Mouse (Mus musculus) liver, adult 2 months (tissue): Measurements from ENCODE around the gene Mab21l1. TPM values are rescaled to one million over a fixed set of nuclear protein-coding genes. Genes with fewer than 3 reads are reported as not detected.

Experiments used
- DNase-seq: peaks from one replicate; pipeline ENCODE4 v3.0.0-alpha.2; 2011; ENCODE audit warnings: low read depth, low spot score; ENCODE audit errors: extremely low read depth
- H3K27ac ChIP-seq: fragments of 200-500 bp; replicated peaks from 2 replicates; pipeline ENCODE4 v1.5.1; 2012; ENCODE audit warnings: low read depth, mild to moderate bottlenecking, control low read depth, inconsistent platforms, low read length; ENCODE audit not compliant: insufficient read depth
- H3K27me3 ChIP-seq: fragments of 200-500 bp; 2 replicates; pipeline ENCODE4 v1.6.1; 2012; ENCODE audit warnings: mild to moderate bottlenecking, moderate library complexity, low read length, inconsistent platforms; ENCODE audit not compliant: control insufficient read depth, insufficient read depth
- H3K36me3 ChIP-seq: fragments of 200-500 bp; 2 replicates; pipeline ENCODE4 v1.6.1; 2012; ENCODE audit warnings: low read length, inconsistent platforms; ENCODE audit not compliant: control insufficient read depth, insufficient read depth
- H3K4me1 ChIP-seq: fragments of 200-500 bp; 2 replicates; pipeline ENCODE4 v1.6.1; 2011; ENCODE audit warnings: low read length; ENCODE audit not compliant: control insufficient read depth, insufficient read depth
- H3K4me3 ChIP-seq: fragments of 200-500 bp; 2 replicates; pipeline ENCODE4 v1.5.1; 2011; ENCODE audit warnings: low read depth, mild to moderate bottlenecking, control low read depth, low read length, moderate library complexity; ENCODE audit not compliant: insufficient read depth
- H3K79me2 ChIP-seq: fragments of 200-500 bp; 2 replicates; pipeline ENCODE4 v1.6.1; 2012; ENCODE audit warnings: inconsistent platforms, mild to moderate bottlenecking, low read length, moderate library complexity; ENCODE audit not compliant: control insufficient read depth, insufficient read depth
- H3K9ac ChIP-seq: fragments of 200-500 bp; 2 replicates; pipeline ENCODE4 v1.6.1; 2012; ENCODE audit warnings: low read depth, mild to moderate bottlenecking, control low read depth, inconsistent platforms, low read length
- CTCF ChIP-seq: fragments of 200-500 bp; IDR thresholded peaks from 2 replicates; pipeline ENCODE4 v1.5.1; 2011; ENCODE audit warnings: low read depth, low read length, control low read depth
- POLR2A ChIP-seq: fragments of 200-500 bp; IDR thresholded peaks from 2 replicates; pipeline ENCODE4 v1.6.1; 2011; ENCODE audit warnings: low read length, control low read depth; ENCODE audit not compliant: insufficient read depth; ENCODE audit errors: extremely low read depth
- WGBS: fragments of 180-500 bp; shearing (Covaris S2); methylation state at CpG from one replicate; pipeline ENCODE4 v1.1.7; 2018; 5-methylcytosine and 5-hydroxymethylcytosine counted together
- polyA plus RNA-seq: library from polyadenylated mRNA; depleted of rRNA; stranded (reverse); fragments of >200 nt; gene quantifications from 2 replicates; pipeline ENCODE4 v1.2.3, GENCODE M21; 2012
- total RNA-seq: library from RNA; depleted of rRNA; stranded (reverse); fragments of >200 nt; gene quantifications from 2 replicates; pipeline ENCODE4 v1.2.3, GENCODE M21; 2014

Gene Mab21l1
- total and polyA plus RNA-seq, 2 experiments = not detected

DNA sequence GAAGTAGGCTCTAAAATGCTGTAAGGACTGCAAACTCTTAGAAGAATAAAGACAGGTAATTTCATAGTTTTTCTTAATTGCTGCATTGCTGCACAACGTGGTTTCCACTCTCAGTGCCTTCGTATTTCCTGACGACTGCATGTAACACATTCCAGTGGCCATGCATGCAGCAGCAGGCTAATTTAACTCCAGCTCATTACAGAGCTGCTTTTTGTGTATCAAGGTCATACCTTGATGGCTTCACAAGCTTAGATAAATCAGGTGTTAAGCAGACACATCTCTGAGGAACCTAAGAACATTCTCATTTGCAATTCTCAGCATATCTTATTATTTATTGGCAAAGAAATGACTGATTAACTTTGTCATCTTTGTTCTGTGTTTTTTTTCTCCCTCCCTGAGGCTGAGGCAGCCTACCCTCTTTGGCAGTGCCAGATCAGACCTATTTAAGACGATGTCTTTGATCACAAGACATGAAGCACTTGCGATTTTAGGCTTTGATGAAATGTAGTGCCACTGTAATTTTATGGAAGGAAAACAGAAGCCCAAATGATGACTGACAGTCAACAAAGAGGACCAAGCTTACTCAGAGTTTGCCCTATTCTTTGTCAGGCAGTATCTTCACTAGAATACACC is 32.8 kb downstream of the Mab21l1 start:
- TF ChIP-seq POLR2A = no peak
- no peak for TF ChIP-seq CTCF
- H3K4me1 ChIP-seq = no peaks in the 10 kb centered on the region
- 88% methylated on average over 5 of the region's 5 CpGs for WGBS
- H3K4me3 ChIP-seq = no peak overlapping the region
- no peaks in the 10 kb centered on the region for H3K36me3 ChIP-seq
- no peak overlapping the region for H3K27ac ChIP-seq
- H3K79me2 ChIP-seq = no peaks in the 10 kb centered on the region
- no peaks in the 10 kb centered on the region for H3K27me3 ChIP-seq
- no peak for DNase-seq
- no peak overlapping the region for H3K9ac ChIP-seq

DNA sequence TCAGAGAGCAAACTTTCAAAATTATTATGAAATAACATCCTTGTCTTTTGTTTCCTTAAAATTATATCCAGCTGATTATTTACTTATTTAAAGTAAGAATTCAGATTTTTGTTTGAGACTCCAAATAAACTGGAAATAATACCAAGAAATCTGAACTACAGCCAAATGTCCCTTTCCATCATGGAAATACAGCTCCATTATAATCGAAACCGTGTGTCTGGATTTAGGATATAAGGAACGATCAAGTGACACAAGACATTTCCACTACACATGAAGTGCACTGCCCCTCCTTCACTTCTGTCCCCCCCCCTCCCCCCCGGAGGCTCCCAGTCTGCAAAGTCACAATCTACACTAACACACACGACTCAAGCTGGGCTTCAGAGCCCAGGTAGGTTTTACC is 33.8 kb downstream of the Mab21l1 start:
- Histone ChIP-seq H3K4me1 (no peaks in the 10 kb centered on the region), H3K27ac (no peak overlapping the region), H3K36me3 (no peaks in the 10 kb centered on the region), H3K27me3 (no peaks in the 10 kb centered on the region), H3K9ac (no peak overlapping the region), H3K4me3 (no peak overlapping the region), H3K79me2 (no peaks in the 10 kb centered on the region)
- TF ChIP-seq CTCF (no peak), POLR2A (no peak)
- DNase-seq = no peak
- 76% methylated on average over 5 of the region's 5 CpGs for WGBS

DNA sequence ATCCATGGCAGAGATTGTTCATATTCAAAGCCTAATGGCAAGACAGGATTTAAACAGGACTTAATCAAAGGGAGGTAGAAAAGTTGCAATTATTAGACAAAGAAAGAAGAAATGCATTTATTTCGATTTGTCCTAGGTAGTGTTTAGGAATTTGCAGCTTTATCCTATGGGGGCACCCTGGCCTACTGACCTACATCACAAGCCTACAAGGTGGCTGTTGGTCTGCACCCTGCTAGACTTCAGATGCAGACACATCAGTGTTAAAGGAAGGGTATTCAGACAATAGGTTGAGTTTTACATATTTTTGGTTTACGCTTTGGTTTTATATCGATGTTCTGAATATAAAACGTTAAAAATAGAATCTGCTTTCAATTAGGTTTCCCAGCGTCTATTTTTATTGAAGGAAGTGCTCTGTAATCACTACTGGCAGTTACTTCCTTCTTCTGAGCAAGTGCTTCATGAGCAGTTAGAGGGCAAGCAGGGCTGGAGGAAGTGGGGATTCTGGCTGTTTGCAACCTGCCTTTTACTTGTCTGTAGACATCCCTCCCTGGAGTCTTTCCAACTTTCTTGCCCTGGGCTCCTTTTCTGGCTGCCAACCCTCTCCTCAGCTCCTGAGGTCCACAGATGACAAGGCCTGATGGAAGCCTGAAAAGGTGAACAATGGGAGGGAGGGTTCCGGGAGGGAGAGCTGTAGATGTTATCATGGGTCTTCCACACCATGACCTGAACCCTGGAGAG is 34.5 kb downstream of the Mab21l1 start:
- peak; percentile 16 for DNase-seq
- 75% methylated on average over 6 of the region's 6 CpGs for WGBS
- H3K27ac ChIP-seq = no peak overlapping the region
- H3K27me3 ChIP-seq = no peaks in the 10 kb centered on the region
- H3K79me2 ChIP-seq = no peaks in the 10 kb centered on the region
- no peaks in the 10 kb centered on the region for H3K36me3 ChIP-seq
- H3K4me3 ChIP-seq = no peak overlapping the region
- H3K9ac ChIP-seq = no peak overlapping the region
- no peaks in the 10 kb centered on the region for H3K4me1 ChIP-seq
- TF ChIP-seq CTCF (no peak), POLR2A (no peak)

DNA sequence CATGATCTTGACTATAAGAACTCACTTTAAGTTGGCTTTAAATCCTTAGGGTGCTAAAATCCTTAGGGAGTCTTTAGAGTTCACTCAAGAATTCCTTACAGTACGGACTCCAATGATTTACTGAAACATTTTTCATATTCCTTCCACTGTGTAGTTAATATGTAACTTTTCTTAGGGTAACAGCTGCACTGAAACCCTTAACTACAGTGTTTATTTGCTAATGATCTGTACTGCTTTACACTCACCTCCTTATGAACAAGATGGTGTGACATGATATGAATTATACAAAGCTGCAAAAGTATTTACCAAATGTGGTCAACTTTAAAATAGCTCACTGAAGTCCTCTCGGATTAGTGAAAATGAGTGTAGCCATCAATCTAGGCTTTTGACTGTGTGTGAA is 35.8 kb downstream of the Mab21l1 start:
- Histone ChIP-seq H3K27me3 (no peaks in the 10 kb centered on the region), H3K9ac (no peak overlapping the region), H3K4me3 (no peak overlapping the region), H3K36me3 (no peaks in the 10 kb centered on the region), H3K4me1 (no peaks in the 10 kb centered on the region), H3K79me2 (no peaks in the 10 kb centered on the region), H3K27ac (no peak overlapping the region)
- no peak for TF ChIP-seq POLR2A
- no peak for TF ChIP-seq CTCF
- no peak for DNase-seq
- WGBS = 88% methylated on average over 2 of the region's 2 CpGs

DNA sequence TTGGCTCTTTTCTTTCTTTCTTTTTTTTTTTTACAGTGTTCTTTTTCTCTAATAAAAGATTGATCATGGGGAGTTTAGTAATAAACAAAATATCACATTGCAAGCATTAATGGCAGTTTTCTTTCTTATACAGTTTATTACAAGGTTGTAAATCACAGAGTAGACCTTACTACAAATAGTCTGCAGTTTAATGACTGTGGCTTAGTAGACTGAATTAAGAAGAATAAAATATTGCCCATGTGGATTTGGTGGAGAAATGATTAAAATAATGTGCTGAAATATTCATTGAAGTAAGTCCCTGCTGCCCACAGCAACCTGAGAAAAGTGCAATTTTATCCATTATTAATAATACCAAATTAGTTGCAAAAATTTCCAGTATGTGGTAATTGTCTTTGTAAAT is 37.3 kb downstream of the Mab21l1 start:
- DNase-seq = no peak
- H3K36me3 ChIP-seq = no peaks in the 10 kb centered on the region
- TF ChIP-seq POLR2A (no peak), CTCF (no peak)
- no peaks in the 10 kb centered on the region for H3K4me1 ChIP-seq
- H3K9ac ChIP-seq = no peak overlapping the region
- H3K27me3 ChIP-seq = no peaks in the 10 kb centered on the region
- no peak overlapping the region for H3K27ac ChIP-seq
- H3K4me3 ChIP-seq = no peak overlapping the region
- H3K79me2 ChIP-seq = no peaks in the 10 kb centered on the region

DNA sequence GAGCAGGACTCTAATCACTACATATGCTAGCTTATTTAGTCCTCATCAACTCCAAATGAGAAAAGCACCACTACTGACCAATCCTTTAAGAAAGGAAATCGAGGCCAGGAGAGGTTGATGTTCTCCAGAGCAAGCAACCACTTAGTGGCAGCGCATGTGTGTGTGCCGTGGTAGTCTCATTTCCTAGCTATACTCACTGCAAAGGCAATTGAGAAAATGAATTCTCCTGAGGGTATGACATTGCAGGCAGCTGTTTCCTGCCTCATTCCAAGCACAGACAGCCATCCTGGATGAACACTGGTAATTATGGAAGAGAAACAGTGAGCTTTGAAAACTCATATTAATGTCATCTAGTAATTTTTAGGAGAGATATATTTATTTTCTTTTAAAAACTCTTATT is 42.6 kb downstream of the Mab21l1 start:
- no peak overlapping the region for H3K4me3 ChIP-seq
- DNase-seq = no peak
- no peak overlapping the region for H3K9ac ChIP-seq
- no peaks in the 10 kb centered on the region for H3K79me2 ChIP-seq
- H3K4me1 ChIP-seq = no peaks in the 10 kb centered on the region
- no peaks in the 10 kb centered on the region for H3K27me3 ChIP-seq
- TF ChIP-seq CTCF (no peak), POLR2A (no peak)
- H3K36me3 ChIP-seq = no peaks in the 10 kb centered on the region
- WGBS = 72% methylated on average over 3 of the region's 3 CpGs
- H3K27ac ChIP-seq = no peak overlapping the region
